Mouse (Mus musculus) stomach, embryonic 15.5 days (tissue): ENCODE measurements around the gene Olfr10. TPM values are rescaled to one million over a fixed set of nuclear protein-coding genes. Genes with fewer than 3 reads are reported as not detected.

Source experiments
- ATAC-seq: fragments of 200-750 bp; cut with Nextera tagmentation; 2 replicates; pipeline ENCODE4 v1.8.0; 2017; ENCODE audit warnings: low read depth, moderate number of reproducible peaks, moderate TSS enrichment; ENCODE audit not compliant: insufficient read depth, low FRiP score
- H3K27ac ChIP-seq: fragments of 300-500 bp; sonication (generic); 2 replicates; pipeline ENCODE4 v1.5.1; 2015; ENCODE audit warnings: mild to moderate bottlenecking, inconsistent platforms
- H3K27me3 ChIP-seq: fragments of 300-500 bp; sonication (generic); replicated peaks from 2 replicates; pipeline ENCODE4 v1.6.1; 2015; ENCODE audit warnings: inconsistent platforms
- H3K36me3 ChIP-seq: fragments of 300-500 bp; sonication (generic); 2 replicates; pipeline ENCODE4 v1.6.1; 2015; ENCODE audit warnings: inconsistent platforms
- H3K4me1 ChIP-seq: fragments of 300-500 bp; sonication (generic); 2 replicates; pipeline ENCODE4 v1.6.1; 2015; ENCODE audit warnings: inconsistent platforms
- H3K4me2 ChIP-seq: fragments of 300-500 bp; sonication (generic); 2 replicates; pipeline ENCODE4 v1.6.1; 2015; ENCODE audit warnings: mild to moderate bottlenecking, inconsistent platforms
- H3K4me3 ChIP-seq: fragments of 300-500 bp; sonication (generic); replicated peaks from 2 replicates; pipeline ENCODE4 v1.5.1; 2015; ENCODE audit warnings: inconsistent platforms
- H3K9ac ChIP-seq: fragments of 300-500 bp; sonication (generic); 2 replicates; pipeline ENCODE4 v1.6.1; 2015; ENCODE audit warnings: inconsistent platforms
- H3K9me3 ChIP-seq: fragments of 300-500 bp; sonication (generic); 2 replicates; pipeline ENCODE4 v1.6.1; 2016; ENCODE audit warnings: inconsistent platforms
- WGBS: fragments of 180-500 bp; shearing (Covaris S2); methylation state at CpG from one replicate; pipeline ENCODE4 v1.1.7; 2015; 5-methylcytosine and 5-hydroxymethylcytosine counted together
- polyA plus RNA-seq: library from polyadenylated mRNA; unstranded; fragments of >200 nt; fragmentation: Nextera tagmentation; extraction: Ambion mirVana; gene quantifications from 2 replicates; pipeline ENCODE4 v1.2.1, GENCODE M21; 2015

Gene Olfr10
- polyA plus RNA-seq, 1 experiment from 2014 or later: not detected

DNA sequence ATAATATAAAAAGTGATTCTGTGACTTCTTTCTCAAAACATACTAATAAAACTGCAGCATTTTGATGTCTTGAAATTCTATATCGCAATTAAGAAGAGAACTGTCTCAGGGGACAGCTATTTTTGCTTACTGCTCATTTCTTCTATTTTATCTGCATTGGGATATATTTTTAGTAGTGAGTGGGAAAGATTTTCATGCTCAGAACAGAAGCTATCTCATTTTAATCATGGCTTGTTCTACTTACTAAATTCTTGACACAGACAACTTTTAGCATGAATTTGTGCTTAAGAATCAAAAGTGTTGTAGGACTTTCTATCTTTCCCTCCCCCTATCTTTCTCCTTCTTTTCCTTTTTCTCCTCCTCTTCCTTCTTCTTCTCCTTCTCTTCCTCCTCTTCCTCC, 25.1 kb downstream of the Olfr10 start:
- Histone ChIP-seq H3K36me3 (no peaks in the 10 kb centered on the region), H3K27ac (no peak overlapping the region), H3K9ac (no peak overlapping the region), H3K4me3 (no peak overlapping the region), H3K9me3 (no peaks in the 10 kb centered on the region), H3K27me3 (no peaks in the 10 kb centered on the region), H3K4me1 (no peaks in the 10 kb centered on the region), H3K4me2 (no peak overlapping the region)
- ATAC-seq: no peak
- WGBS: 75% methylated on average over 1 of the region's 1 CpGs

DNA sequence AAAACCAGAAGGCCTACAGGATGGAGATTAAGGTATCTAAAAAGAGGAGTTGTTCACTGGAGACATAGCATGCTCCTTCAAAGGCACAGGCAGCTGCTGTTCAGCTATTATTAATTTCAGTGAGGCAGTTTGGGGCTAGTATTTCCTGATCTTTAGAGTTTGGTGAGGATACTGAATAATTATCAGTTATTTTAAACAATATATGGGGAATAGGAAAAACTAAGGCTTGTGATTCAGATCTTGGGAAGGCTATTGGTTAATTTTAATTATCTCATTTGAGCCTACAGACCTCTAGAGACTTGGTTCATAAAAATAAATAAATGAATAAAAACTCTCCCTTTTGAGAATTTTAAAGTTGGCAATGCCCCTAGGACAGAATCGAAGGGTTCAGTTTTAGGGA, 30.3 kb downstream of the Olfr10 start, which contains the start of gene Olfr1390:
Gene Olfr1390, plus strand, starts transcription at position 301 of the 400 bp plus-strand sequence.
- no peaks in the 10 kb centered on the region for H3K9me3 ChIP-seq
- no peak within 1 kb of the TSS for H3K4me3 ChIP-seq
- H3K4me2 ChIP-seq: no peak within 1 kb of the TSS
- no peak within 1 kb of the TSS for H3K9ac ChIP-seq
- H3K4me1 ChIP-seq: no peaks in the 10 kb centered on the region
- H3K36me3 ChIP-seq: no peaks in the 10 kb centered on the region
- no peak within 1 kb of the TSS for H3K27ac ChIP-seq
- 96% methylated on average over 1 of the region's 1 CpGs for WGBS
- no peak for ATAC-seq
- H3K27me3 ChIP-seq: no peaks in the 10 kb centered on the region

DNA sequence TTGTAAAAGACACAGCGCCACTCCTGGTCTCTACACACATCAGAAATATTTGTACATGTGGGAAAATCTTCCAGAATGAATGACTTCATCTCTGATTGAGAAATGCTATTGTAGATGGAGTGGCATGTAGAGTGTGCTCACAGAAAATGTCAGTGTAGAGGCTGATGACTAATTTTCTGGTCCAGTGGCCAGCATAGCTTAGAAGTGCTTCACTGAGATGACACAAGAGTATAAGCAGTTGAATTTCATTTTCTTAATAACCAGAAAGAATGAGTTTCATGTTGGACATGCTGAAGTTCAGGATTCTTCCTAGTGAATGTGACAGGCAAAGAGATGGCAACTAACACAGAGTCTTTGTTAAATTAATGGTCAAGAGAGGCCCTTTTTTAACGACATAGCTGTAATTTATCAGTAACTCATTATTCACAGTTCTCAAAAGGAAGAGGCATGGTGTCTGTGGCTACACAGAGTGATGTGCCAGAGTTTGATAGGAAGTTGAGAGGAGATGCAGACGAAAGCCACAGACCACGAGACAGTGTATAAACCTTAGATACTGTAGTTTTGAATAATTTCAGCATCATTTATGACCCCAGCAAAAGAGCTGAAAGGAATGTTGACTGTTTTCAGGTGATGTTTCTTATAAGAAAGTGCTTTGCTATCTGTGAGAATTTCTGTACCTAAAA, 32.8 kb downstream of the Olfr10 start:
- Histone ChIP-seq H3K4me2 (no peak overlapping the region), H3K9me3 (no peaks in the 10 kb centered on the region), H3K4me3 (no peak overlapping the region), H3K27ac (no peak overlapping the region), H3K27me3 (no peaks in the 10 kb centered on the region), H3K9ac (no peak overlapping the region), H3K4me1 (no peaks in the 10 kb centered on the region), H3K36me3 (no peaks in the 10 kb centered on the region)
- 58% methylated on average over 4 of the region's 4 CpGs for WGBS
- no peak for ATAC-seq

Other genes starting within 250 kb of the Olfr10 start
- gene Tgtp2, start 240.5 kb upstream of the Olfr10 start, polyA plus RNA-seq: 0.14 and 1.1 TPM in 2 replicates
- gene Ifi47, start 228.2 kb upstream of the Olfr10 start, polyA plus RNA-seq: 2.0 and 2.3 TPM in 2 replicates
- gene Olfr1396, start 189.9 kb upstream of the Olfr10 start, polyA plus RNA-seq: 0.14 TPM in 1 of 2 replicates, not detected in the other
- gene Olfr1395, start 162.5 kb upstream of the Olfr10 start, polyA plus RNA-seq: not detected in 2 replicates
- not detected in 2 replicates for gene Olfr1394, start 150.4 kb upstream of the Olfr10 start, polyA plus RNA-seq
- gene Btnl9, start 117.6 kb upstream of the Olfr10 start, polyA plus RNA-seq: 1.7 and 2.5 TPM in 2 replicates
- gene Zfp62, start 101.4 kb upstream of the Olfr10 start, polyA plus RNA-seq: 31.0 and 34.2 TPM in 2 replicates
- 59.3 and 59.9 TPM in 2 replicates for gene Mgat1, start 60.5 kb upstream of the Olfr10 start, polyA plus RNA-seq
- gene Olfr1393, start 26.4 kb upstream of the Olfr10 start, polyA plus RNA-seq: not detected in 2 replicates
- gene Olfr1392, start 19.5 kb upstream of the Olfr10 start, polyA plus RNA-seq: 0.06 TPM in 1 of 2 replicates, not detected in the other
- not detected in 2 replicates for gene Olfr1391, start 18.0 kb downstream of the Olfr10 start, polyA plus RNA-seq
- gene Olfr1390, start 30.4 kb downstream of the Olfr10 start, polyA plus RNA-seq: not detected in 2 replicates
- gene Olfr1389, start 118.3 kb downstream of the Olfr10 start, polyA plus RNA-seq: not detected in 2 replicates
- gene Olfr1388, start 131.9 kb downstream of the Olfr10 start, polyA plus RNA-seq: 0.12 and 0.15 TPM in 2 replicates
- gene Olfr1387, start 150.6 kb downstream of the Olfr10 start, polyA plus RNA-seq: not detected in 2 replicates
- not detected in 2 replicates for gene Olfr1386, start 160.3 kb downstream of the Olfr10 start, polyA plus RNA-seq
- gene Olfr1385, start 184.3 kb downstream of the Olfr10 start, polyA plus RNA-seq: 0.04 TPM in 1 of 2 replicates, not detected in the other
- not detected in 2 replicates for gene Olfr1384, start 202.0 kb downstream of the Olfr10 start, polyA plus RNA-seq
- not detected in 2 replicates for gene Olfr1383, start 214.9 kb downstream of the Olfr10 start, polyA plus RNA-seq
- not detected in 2 replicates for gene Olfr1382, start 223.5 kb downstream of the Olfr10 start, polyA plus RNA-seq
- gene Olfr1381, start 238.7 kb downstream of the Olfr10 start, polyA plus RNA-seq: not detected in 2 replicates